Mouse (Mus musculus): ENCODE results near the gene Rpl3. TPM values are rescaled to one million over a fixed set of nuclear protein-coding genes. Genes with fewer than 3 reads are reported as not detected.
A peak's percentile ranks its signal among the peaks of the same experiment; 100 is the strongest.

The Rpl3 gene
- total RNA-seq, 2 experiments from 2014 or later = 602 to 611 TPM

- DNase-seq = no peak
Measured at GRCm38 (mm10) chr15:80070095-80070644, 21.5 kb downstream of the Rpl3 start.

- no peak for DNase-seq
Measured at GRCm38 (mm10) chr15:80069171-80069570, 22.5 kb downstream of the Rpl3 start.

- DNase-seq = peak in 1 of 2 experiments; percentile 56
Measured at GRCm38 (mm10) chr15:80066538-80066937, 25.1 kb downstream of the Rpl3 start.

GRCm38 (mm10) chr15:80065414-80065813 is 26.3 kb downstream of the Rpl3 start:
- DNase-seq = peak; percentile 74 to 78

GRCm38 (mm10) chr15:80064965-80065364 is 26.7 kb downstream of the Rpl3 start:
- DNase-seq = no peak

GRCm38 (mm10) chr15:80062821-80063220 is 28.8 kb downstream of the Rpl3 start:
- DNase-seq = peak in 1 of 2 experiments; percentile 36

- no peak for DNase-seq
Measured at GRCm38 (mm10) chr15:80062339-80062738, 29.3 kb downstream of the Rpl3 start.

- DNase-seq = no peak
Measured at GRCm38 (mm10) chr15:80061071-80061550, 30.6 kb downstream of the Rpl3 start.

GRCm38 (mm10) chr15:80060356-80061070 is 31.2 kb downstream of the Rpl3 start:
- DNase-seq = no peak

GRCm38 (mm10) chr15:80059606-80060005 is 32.1 kb downstream of the Rpl3 start:
- no peak for DNase-seq

- no peak for DNase-seq
Measured at GRCm38 (mm10) chr15:80058151-80058550, 33.5 kb downstream of the Rpl3 start.

GRCm38 (mm10) chr15:80054034-80054710 is 37.5 kb downstream of the Rpl3 start:
- peak; percentile 91 to 93 for DNase-seq

GRCm38 (mm10) chr15:80053381-80054033 is 38.2 kb downstream of the Rpl3 start:
- DNase-seq = peak; percentile 57 to 63

GRCm38 (mm10) chr15:80051782-80052181 is 39.9 kb downstream of the Rpl3 start:
- no peak for DNase-seq

GRCm38 (mm10) chr15:80051092-80051761 is 40.4 kb downstream of the Rpl3 start:
- DNase-seq = no peak

- DNase-seq = peak; percentile 60 to 76
Measured at GRCm38 (mm10) chr15:80050093-80050492, 41.6 kb downstream of the Rpl3 start.

GRCm38 (mm10) chr15:80047973-80048372 is 43.7 kb downstream of the Rpl3 start:
- no peak for DNase-seq

- no peak for DNase-seq
Measured at GRCm38 (mm10) chr15:80047242-80047641, 44.4 kb downstream of the Rpl3 start.

- no peak for DNase-seq
Measured at GRCm38 (mm10) chr15:80045749-80046148, 45.9 kb downstream of the Rpl3 start.

GRCm38 (mm10) chr15:80044249-80044648 is 47.4 kb downstream of the Rpl3 start:
- DNase-seq = no peak

- DNase-seq = no peak
Measured at GRCm38 (mm10) chr15:80042152-80042551, 49.5 kb downstream of the Rpl3 start.

GRCm38 (mm10) chr15:80038110-80038391 is 53.6 kb downstream of the Rpl3 start:
- DNase-seq = no peak

Data from adrenal gland, postnatal 36 days (tissue).